Mouse (Mus musculus): Measurements from ENCODE around the gene Tmpo.

Tmpo gene

GRCm38 (mm10) chr10:91105981-91106380, 75.1 kb downstream of the Tmpo start:
- no peak for DNase-seq

- DNase-seq, result no peak
Observed at GRCm38 (mm10) chr10:91102799-91103590, 78.1 kb downstream of the Tmpo start.

- no peak for DNase-seq
Observed at GRCm38 (mm10) chr10:91101936-91102335, 79.2 kb downstream of the Tmpo start.

- no peak for DNase-seq
Observed at GRCm38 (mm10) chr10:91100101-91100500, 81.0 kb downstream of the Tmpo start.

- DNase-seq, result no peak
Observed at GRCm38 (mm10) chr10:91098056-91098455, 83.1 kb downstream of the Tmpo start.
